Mouse (Mus musculus): ENCODE results near the gene Cfb.
"Not testable (repeated sequence)": the region's sequence is repeated elsewhere in the genome, so short reads cannot be mapped to it uniquely, and the experiment has no call there.

DNA sequence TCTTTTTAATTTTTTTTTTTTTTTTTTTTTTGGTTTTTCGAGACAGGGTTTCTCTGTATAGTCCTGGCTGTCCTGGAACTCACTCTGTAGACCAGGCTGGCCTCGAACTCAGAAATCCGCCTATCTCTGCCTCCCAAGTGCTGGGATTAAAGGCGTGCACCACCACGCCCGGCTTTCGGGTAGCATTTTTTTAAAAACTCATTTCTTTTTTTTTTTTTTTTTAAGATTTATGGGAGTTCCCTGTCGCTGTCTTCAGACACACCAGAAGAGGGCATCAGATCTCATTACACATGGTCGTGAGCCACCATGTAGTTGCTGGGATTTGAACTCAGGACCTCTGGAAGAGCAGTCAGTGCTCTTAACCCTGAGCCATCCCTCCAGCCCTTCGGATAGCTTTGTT lies 39.6 kb upstream of the Cfb start:
- not testable (repeated sequence) for TF ChIP-seq CTCF (conservative IDR thresholded peaks at IDR 0.05 in 1 of 2, IDR thresholded peaks at IDR 0.05 in 1 of 2; ENCODE audit: low read depth in 2 of 2, low read length in 2 of 2); TCF12 (IDR thresholded peaks at IDR 0.05; ENCODE audit: low read depth, low read length); EP300 (IDR thresholded peaks at IDR 0.05; ENCODE audit: low read length); SIN3A (IDR thresholded peaks at IDR 0.05; ENCODE audit: low read length); KAT2A (IDR thresholded peaks at IDR 0.05; ENCODE audit: insufficient replicate concordance, low read length); CHD1 (IDR thresholded peaks at IDR 0.05; ENCODE audit: low read depth, low read length)
